Mouse (Mus musculus) heart, postnatal 14 days (tissue): Measurements from ENCODE around the gene Nfs1. TPM values are rescaled to one million over a fixed set of nuclear protein-coding genes. Genes with fewer than 3 reads are reported as not detected.
"Not testable (repeated sequence)": the region's sequence is repeated elsewhere in the genome, so short reads cannot be mapped to it uniquely, and the experiment has no call there.

Source experiments
- DNase-seq, 2 experiments: peaks; one replicate each; pipeline ENCODE4 v3.0.0; 2021 to 2022
- intact Hi-C: fragments of 180-260 bp; cut with DNase I; formaldehyde crosslinking; loops from one replicate; pipeline ENCODE4 v1.15.1; 2025
- long read RNA-seq, 2 experiments: library from polyadenylated mRNA; stranded (forward); transcript quantifications; one replicate each; pipeline ENCODE4 v2.0.0; 2021
- total RNA-seq, 2 experiments: library from RNA; stranded (reverse); gene quantifications; 2 replicates each; pipeline ENCODE4 v1.2.3; 2021

Nfs1 gene
- total RNA-seq: 10 to 100 TPM; 65.0 to 70.5 TPM
- long read RNA-seq, experiment 1, transcript Nfs1-201 (13 exons, 2,051 nt): major isoform, 157 of 175 reads
- long read RNA-seq, experiment 1, partial matches to known transcripts: 4 of 175 reads
- long read RNA-seq, experiment 1, other reads (novel, unspliced or antisense): 13 of 175 reads
- long read RNA-seq, experiment 2, transcript Nfs1-201 (13 exons, 2,051 nt): major isoform, 143 of 160 reads
- long read RNA-seq, experiment 2, partial matches to known transcripts: 5 of 160 reads
- long read RNA-seq, experiment 2, other reads (novel, unspliced or antisense): 12 of 160 reads

- peak; percentile 90 to 93 for DNase-seq
- intact Hi-C loops: loop anchor here (5.0 kb wide), 1 partner anchor 182 kb away; no protein-coding TSS in a partner anchor
These were observed at the start of gene Nfs1, which contains the start of gene Romo1 for GRCm38 (mm10) chr2:156143953-156144724. TSS of gene Nfs1 (minus strand) at chr2:156144186. TSS of gene Romo1 (plus strand) at chr2:156144039.

GRCm38 (mm10) chr2:156193066-156193862, 49.3 kb upstream of the Nfs1 start:
- intact Hi-C loops: no loop called here
- DNase-seq: no peak

GRCm38 (mm10) chr2:156192068-156192467, 48.1 kb upstream of the Nfs1 start:
- no peak for DNase-seq
- intact Hi-C loops: no loop called here

DNA sequence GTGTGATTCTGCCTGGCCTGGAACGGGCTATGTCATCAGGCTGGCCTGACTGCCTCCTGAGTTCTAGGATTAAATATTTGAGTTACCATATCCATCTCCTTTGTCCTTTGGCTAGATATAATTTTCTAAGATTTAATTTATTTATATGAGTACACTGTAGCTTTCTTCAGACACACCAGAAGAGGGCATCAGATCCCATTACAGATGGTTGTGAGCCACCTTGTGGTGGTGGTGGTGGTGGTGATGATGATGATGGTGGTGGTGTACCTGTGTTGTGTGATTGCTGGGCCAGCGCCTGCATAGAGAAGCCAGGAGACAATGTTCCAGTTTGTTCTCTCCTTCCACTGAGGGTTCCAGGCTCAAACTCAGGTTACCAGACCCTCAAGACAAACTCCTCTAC, 47.6 kb upstream of the Nfs1 start:
- intact Hi-C loops: no loop called here
- no peak for DNase-seq

- DNase-seq: peak in 1 of 2 experiments; percentile 24
- intact Hi-C loops: no loop called here
These were observed 46.3 kb upstream of the Nfs1 start for GRCm38 (mm10) chr2:156190004-156190896.

DNA sequence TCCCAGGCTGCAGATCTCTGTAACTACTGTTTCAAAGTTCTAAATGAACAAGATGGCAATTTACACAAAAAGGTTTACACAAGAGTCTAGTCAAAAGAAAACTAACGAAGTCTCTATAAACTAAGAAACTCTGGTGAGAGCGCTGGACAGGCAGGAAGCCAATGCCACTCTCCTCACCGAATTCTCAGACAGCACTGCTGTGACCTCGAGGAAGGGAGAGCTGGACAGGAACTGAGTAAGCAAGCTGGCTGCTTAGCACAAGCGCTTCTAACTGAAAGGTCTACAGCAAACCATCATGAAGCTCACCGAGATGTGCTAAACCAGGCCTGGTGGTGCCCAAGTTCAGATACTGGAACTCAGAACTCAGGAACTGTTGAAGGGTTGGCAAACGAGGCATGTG, 45.3 kb upstream of the Nfs1 start:
- intact Hi-C loops: not testable (repeated sequence)

DNA sequence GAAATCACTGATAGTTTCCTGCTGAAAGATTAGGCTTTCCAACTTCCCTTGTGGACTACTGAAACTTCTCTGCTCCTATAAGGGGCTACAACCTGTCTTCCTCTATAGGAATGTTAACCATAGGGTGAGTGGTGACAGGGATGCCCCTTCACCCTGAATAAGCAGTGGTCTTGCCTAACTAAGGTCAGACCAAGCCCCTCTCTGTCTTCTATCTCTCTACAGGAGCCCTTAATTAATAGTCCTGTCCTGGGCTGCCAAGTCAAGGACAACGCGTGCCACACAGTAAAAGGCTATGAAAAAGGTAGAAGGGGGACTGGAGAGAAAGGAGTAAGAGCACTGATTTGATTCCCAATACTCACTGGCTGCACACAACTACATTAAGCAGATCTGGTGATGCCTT, 37.6 kb upstream of the Nfs1 start:
- no peak for DNase-seq
- intact Hi-C loops: loop anchor here (2.0 to 5.0 kb wide), 2 partner anchors 15 to 96 kb away; partner anchors contain the start of gene Phf20

More for the DNA sequence above, 45.3 kb upstream of the Nfs1 start:
- DNase-seq: not testable (repeated sequence)

DNA sequence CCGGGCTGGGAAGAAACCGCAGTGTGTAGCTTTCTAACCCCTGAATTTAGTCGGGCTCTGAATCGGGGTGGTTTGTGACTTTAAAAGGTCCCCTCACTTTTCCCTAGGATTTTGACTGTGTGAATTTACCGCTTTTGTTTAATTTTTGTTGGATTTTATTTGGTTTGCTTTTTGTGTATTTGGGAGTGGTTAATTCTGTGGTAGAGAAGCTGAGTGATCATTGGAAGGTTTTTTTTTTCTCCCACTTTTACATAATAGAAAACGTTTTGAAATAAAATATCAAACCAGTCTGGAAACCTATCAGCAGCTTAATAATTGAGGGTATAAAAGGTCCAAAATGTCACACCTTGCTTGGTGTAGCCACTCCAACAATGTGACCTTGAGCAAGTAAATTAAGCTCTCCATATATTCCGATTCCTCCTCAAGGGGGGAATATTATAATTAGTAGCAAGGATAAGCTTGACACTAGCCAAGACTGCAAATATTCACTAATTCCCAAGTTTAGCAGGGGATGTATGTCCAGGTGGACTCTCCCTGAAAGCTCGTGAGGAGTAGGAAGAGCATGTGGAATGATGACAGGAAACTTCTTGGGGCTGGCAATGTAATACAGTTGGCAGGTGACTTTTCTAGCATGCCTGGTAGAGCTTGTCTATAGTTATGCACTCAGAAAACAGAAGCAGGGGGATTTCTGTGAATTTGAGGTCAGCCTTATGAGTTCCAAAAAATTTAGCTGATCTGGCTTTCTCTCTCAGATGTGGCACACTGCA, 37.0 kb upstream of the Nfs1 start:
- intact Hi-C loops: loop anchor here (2.0 to 5.0 kb wide), 2 partner anchors 16 to 96 kb away; partner anchors contain the start of gene Phf20
- no peak for DNase-seq

DNA sequence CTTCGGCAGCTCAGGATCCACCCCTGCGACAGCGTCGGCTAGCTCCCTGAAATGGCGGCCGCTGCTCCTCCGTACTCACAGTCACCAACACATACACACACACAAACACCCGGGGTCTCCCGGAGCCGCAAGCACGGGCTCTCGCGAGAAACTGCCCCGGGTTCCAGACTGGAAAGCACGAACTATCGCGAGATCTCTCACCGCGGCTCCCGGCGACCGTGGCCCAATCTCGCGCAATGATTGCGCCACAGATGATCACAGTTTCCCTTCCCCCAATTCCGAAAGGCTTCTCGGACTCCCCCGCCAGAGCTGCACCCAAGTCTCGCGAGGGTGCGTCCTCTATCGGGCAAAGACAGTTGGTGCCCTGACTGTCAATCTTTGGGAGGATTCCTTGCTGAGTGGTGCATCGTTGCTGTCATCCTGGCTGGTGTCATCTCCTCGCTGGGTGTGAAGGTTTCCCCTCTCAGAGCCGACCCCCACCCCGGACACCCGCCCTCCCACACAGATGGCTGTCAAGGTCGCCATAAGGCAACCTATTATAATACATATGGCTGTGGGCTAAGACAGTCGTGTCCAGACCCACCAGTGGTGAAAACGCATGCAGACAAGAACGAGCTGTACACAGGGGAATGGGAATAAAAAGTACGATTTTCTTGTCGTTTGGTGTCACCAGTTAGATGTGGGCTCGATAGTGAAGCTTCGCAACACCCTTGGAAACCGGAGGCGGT, 36.3 kb upstream of the Nfs1 start, which contains the start of gene Rbm39:
TSS of gene Rbm39 (minus strand) at position 145 of the 728 bp plus-strand sequence.
- intact Hi-C loops: loop anchor here (2.0 to 5.0 kb wide), 2 partner anchors 17 to 97 kb away; partner anchors contain the start of gene Phf20

DNA sequence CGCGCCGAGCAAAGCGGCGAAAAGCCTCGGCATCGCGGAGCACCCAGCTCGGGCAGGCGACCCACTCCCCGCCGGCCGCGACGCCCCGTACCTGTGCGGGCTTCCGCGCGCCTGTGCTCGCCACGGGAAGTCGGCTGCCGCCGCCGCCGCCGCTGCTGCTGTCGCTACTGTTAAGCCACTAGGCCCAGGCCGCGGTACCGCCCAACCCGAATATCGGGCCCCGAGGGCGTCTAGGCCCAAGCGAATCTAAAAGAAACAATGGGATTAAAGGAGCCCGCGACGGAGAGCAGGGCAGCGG, 35.8 kb upstream of the Nfs1 start:
- DNase-seq: no peak
- intact Hi-C loops: loop anchor here (2.0 to 5.0 kb wide), 3 partner anchors 15 to 98 kb away; partner anchors contain the start of gene Phf20

More for the DNA sequence above, 36.3 kb upstream of the Nfs1 start, which contains the start of gene Rbm39:
- DNase-seq: peak; percentile 100

GRCm38 (mm10) chr2:156179046-156179795, 35.2 kb upstream of the Nfs1 start:
- peak; percentile 82 to 85 for DNase-seq
- intact Hi-C loops: loop anchor here (2.0 kb wide), 1 partner anchor 14 kb away; no protein-coding TSS in a partner anchor

DNA sequence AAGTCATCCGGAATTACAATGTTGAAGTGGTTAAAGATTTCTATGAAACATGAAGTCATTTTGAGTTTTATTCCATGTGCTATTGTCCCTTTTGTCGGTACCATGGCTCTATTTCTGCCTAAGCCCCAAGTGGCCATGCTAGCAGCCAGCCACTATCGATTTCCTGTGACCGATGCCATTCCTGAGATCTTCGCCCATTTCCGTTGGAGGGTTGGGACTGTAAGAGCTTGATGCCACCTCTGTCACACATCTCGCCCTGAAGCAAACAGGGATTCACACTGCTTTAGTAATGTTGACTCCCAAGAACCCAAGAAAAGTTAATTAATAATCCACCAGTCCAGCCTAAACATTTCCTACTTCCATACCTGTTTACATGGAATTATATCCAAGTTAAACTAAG, 33.7 kb upstream of the Nfs1 start:
- intact Hi-C loops: loop anchor here (2.0 kb wide), 1 partner anchor 13 kb away; no protein-coding TSS in a partner anchor
- no peak for DNase-seq

DNA sequence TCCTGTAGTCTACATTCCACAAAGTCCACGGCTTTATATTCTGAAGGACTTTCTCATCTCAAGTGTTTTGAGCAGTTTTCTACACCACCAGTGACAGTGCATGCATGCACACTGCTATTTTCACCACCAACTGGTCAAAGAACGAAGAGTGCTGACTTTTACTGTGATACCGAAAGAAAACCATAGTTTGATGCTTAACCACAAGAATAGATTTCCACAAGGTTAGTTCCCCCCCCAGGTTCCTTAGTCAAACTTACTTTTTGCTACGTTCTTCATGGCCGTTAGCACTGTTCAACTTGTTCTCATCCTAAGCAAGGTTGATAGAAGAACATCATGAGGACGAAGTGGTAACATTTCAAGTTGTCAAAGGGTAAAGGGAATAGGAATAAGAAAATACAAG, 33.1 kb upstream of the Nfs1 start:
- intact Hi-C loops: no loop called here
- no peak for DNase-seq

DNA sequence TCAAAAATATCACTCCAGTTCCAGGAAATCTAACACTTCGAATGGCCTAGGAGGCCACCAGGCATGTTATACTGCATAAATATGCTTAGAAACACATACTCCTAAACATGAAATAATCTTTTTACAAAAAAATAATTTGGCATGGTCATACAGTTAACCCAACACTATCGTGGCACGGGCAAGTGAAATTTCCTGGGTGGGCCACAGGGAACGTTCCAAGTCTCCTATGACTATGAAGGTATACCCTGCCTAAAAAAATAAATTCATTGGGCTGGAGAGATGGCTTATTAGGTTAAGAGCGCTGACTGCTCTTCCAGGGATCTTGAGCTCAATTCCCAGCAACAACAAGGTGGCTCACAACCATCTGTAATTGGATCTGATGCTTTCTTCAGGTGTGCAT, 22.6 kb upstream of the Nfs1 start:
- no peak for DNase-seq
- intact Hi-C loops: no loop called here

- no peak for DNase-seq
- intact Hi-C loops: loop anchor here (2.0 kb wide), 1 partner anchor 13 kb away; no protein-coding TSS in a partner anchor
These were observed 21.5 kb upstream of the Nfs1 start for GRCm38 (mm10) chr2:156165478-156165877.

DNA sequence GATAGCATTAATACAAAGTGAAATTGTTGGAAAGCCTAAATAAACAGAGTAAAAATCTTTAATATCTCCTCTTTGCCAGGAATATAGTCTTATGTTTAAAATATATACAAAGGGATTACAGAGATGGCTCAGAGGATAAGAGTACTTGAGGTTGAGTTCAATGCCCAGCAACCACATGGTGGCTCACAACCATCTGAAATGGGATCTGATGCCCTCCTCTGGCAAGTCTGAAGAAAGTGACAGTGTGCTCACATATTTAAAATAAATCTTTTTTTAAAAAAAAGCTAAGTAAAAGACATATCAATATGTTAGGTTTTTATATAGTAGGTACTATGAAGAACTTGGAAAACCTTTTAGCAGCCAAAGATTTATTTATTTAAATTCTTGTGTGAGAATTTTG, 7.6 kb upstream of the Nfs1 start:
- no peak for DNase-seq
- intact Hi-C loops: loop anchor here (5.0 kb wide), 1 partner anchor 126 kb away; no protein-coding TSS in a partner anchor

GRCm38 (mm10) chr2:156147316-156147915, 3.4 kb upstream of the Nfs1 start:
- no peak for DNase-seq
- intact Hi-C loops: loop anchor here (2.0 kb wide), 2 partner anchors 15 to 27 kb away; no protein-coding TSS in a partner anchor
